Mouse (Mus musculus) ES-E14 (cell line): ENCODE data around the gene BC037034. TPM values are rescaled to one million over a fixed set of nuclear protein-coding genes. Genes with fewer than 3 reads are reported as not detected.

Experiments
- DNase-seq: peaks from one replicate; pipeline ENCODE4 v3.0.0-alpha.2; 2013; ENCODE audit warnings: low read depth, low spot score
- H3K27ac ChIP-seq: 2 replicates; pipeline ENCODE4 v1.5.1; 2012; ENCODE audit warnings: low read depth, mild to moderate bottlenecking, low read length, moderate library complexity, mixed read lengths; ENCODE audit not compliant: poor library complexity, insufficient read depth, severe bottlenecking
- H3K36me3 ChIP-seq: 2 replicates; pipeline ENCODE4 v1.6.1; 2012; ENCODE audit warnings: mild to moderate bottlenecking, low read length, moderate library complexity, mixed read lengths; ENCODE audit not compliant: control insufficient read depth, poor library complexity, insufficient read depth, severe bottlenecking
- H3K4me1 ChIP-seq, 2 experiments: fragments of 150-350 bp in 1 of 2; sonication (generic) in 1 of 2; 2 replicates each; pipeline ENCODE4 v1.6.1; 2012; ENCODE audit warnings: low read length in 2 of 2, mild to moderate bottlenecking in 1 of 2, mixed read lengths in 1 of 2; ENCODE audit not compliant: control insufficient read depth in 2 of 2, insufficient read depth in 2 of 2, poor library complexity in 1 of 2
- H3K4me3 ChIP-seq, 2 experiments: fragments of 150-350 bp in 1 of 2; sonication (generic) in 1 of 2; 2 replicates each; pipeline ENCODE4 v1.5.1; 2012; ENCODE audit warnings: low read length in 2 of 2, low read depth in 1 of 2, mild to moderate bottlenecking in 1 of 2, mixed read lengths in 1 of 2; ENCODE audit not compliant: insufficient read depth in 1 of 2, poor library complexity in 1 of 2, severe bottlenecking in 1 of 2
- H3K9ac ChIP-seq: 2 replicates; pipeline ENCODE4 v1.6.1; 2012; ENCODE audit warnings: low read depth, mild to moderate bottlenecking, low read length, mixed read lengths; ENCODE audit not compliant: poor library complexity, insufficient read depth, severe bottlenecking
- H3K9me3 ChIP-seq: fragments of 150-350 bp; sonication (generic); 2 replicates; pipeline ENCODE4 v1.6.1; 2012; ENCODE audit warnings: low read depth, mild to moderate bottlenecking, low read length; ENCODE audit not compliant: control insufficient read depth, insufficient read depth
- CHD2 ChIP-seq: IDR thresholded peaks from 2 replicates; pipeline ENCODE4 v1.6.1; 2014; ENCODE audit warnings: mild to moderate bottlenecking, low read depth, low read length, inconsistent platforms
- HCFC1 ChIP-seq: IDR thresholded peaks from 2 replicates; pipeline ENCODE4 v1.6.1; 2012; ENCODE audit warnings: low read length, inconsistent platforms, borderline replicate concordance; ENCODE audit not compliant: insufficient read depth
- MAFK ChIP-seq: IDR thresholded peaks from 2 replicates; pipeline ENCODE4 v1.6.1; 2014; ENCODE audit warnings: mild to moderate bottlenecking, low read depth, low read length, inconsistent platforms; ENCODE audit not compliant: insufficient read depth
- ZC3H11A ChIP-seq: IDR thresholded peaks from 2 replicates; pipeline ENCODE4 v1.6.1; 2012; ENCODE audit warnings: low read depth, mild to moderate bottlenecking, inconsistent platforms, low read length, borderline replicate concordance
- ZNF384 ChIP-seq: IDR thresholded peaks from 2 replicates; pipeline ENCODE4 v1.6.1; 2012; ENCODE audit warnings: low read depth, low read length, inconsistent platforms
- in situ Hi-C, 2 experiments: fragments of 600-800 bp; cut with MboI; formaldehyde crosslinking; loops; one replicate each; pipeline ENCODE4 v1.15.1; 2025; ENCODE audit warnings: low sequenced_read_pairs in 2 of 2, inconsistent platforms in 1 of 2; ENCODE audit not compliant: unreplicated experiment in 2 of 2
- total RNA-seq: library from RNA; depleted of rRNA; stranded (reverse); fragments of 300-350 nt; gene quantifications from 2 replicates; pipeline ENCODE4 v1.2.3, GENCODE M21; 2012

BC037034 gene
- total RNA-seq, 1 experiment, result 13.7 TPM

GRCm38 (mm10) chr5:138272409-138272923, 8.6 kb upstream of the BC037034 start, which contains the start of gene Gal3st4:
Gal3st4 (minus strand) TSS chr5:138272840.
- no peaks in the 10 kb centered on the region for H3K36me3 ChIP-seq
- 0 out of 2 replicates have a peak within 1 kb of the TSS, but pooled peaks have one; percentile 40 for H3K9ac ChIP-seq
- no peaks in the 10 kb centered on the region for H3K9me3 ChIP-seq
- H3K27ac ChIP-seq, result no peak within 1 kb of the TSS
- TF ChIP-seq MAFK (no peak), ZNF384 (no peak)
- DNase-seq, result no peak
- H3K4me3 ChIP-seq, result peak within 1 kb of the TSS; percentile 18 to 60; a peak in 3 of 4 replicates
- in situ Hi-C loops, result no loop called here
- H3K4me1 ChIP-seq, result peaks cover 2 to 4% of the 10 kb centered on the region in 2 experiments; a peak in 2 of 4 replicates

- no peak overlapping the region for H3K27ac ChIP-seq
- H3K4me1 ChIP-seq, result peaks cover 2 to 4% of the 10 kb centered on the region in 2 experiments; a peak in 2 of 4 replicates
- H3K9me3 ChIP-seq, result no peaks in the 10 kb centered on the region
- in situ Hi-C loops, result no loop called here
- H3K36me3 ChIP-seq, result no peaks in the 10 kb centered on the region
- no peak for DNase-seq
- TF ChIP-seq HCFC1 (no peak), ZNF384 (no peak), ZC3H11A (no peak), MAFK (no peak), CHD2 (no peak)
- H3K4me3 ChIP-seq, result no peak overlapping the region
- H3K9ac ChIP-seq, result no peak overlapping the region
Observed at GRCm38 (mm10) chr5:138271232-138271631, 7.4 kb upstream of the BC037034 start.

- H3K9ac ChIP-seq, result no peak overlapping the region
- DNase-seq, result no peak
- in situ Hi-C loops, result no loop called here
- H3K4me3 ChIP-seq, result no peak overlapping the region
- no peak overlapping the region for H3K27ac ChIP-seq
- TF ChIP-seq CHD2, result no peak
- TF ChIP-seq ZNF384, result no peak
- TF ChIP-seq ZC3H11A, result no peak
- no peaks in the 10 kb centered on the region for H3K4me1 ChIP-seq
- no peaks in the 10 kb centered on the region; the same call in 1 of the 2 replicates for H3K36me3 ChIP-seq
- no peaks in the 10 kb centered on the region for H3K9me3 ChIP-seq
Observed at GRCm38 (mm10) chr5:138268980-138269379, 5.1 kb upstream of the BC037034 start.

GRCm38 (mm10) chr5:138267114-138267513, 3.3 kb upstream of the BC037034 start:
- H3K9me3 ChIP-seq, result no peaks in the 10 kb centered on the region
- in situ Hi-C loops, result no loop called here
- H3K27ac ChIP-seq, result no peak overlapping the region
- H3K9ac ChIP-seq, result no peak overlapping the region
- peaks cover 1% of the 10 kb centered on the region; the same call in 1 of the 2 replicates for H3K36me3 ChIP-seq
- H3K4me3 ChIP-seq, result no peak overlapping the region
- H3K4me1 ChIP-seq, result peaks cover 0 to 3% of the 10 kb centered on the region in 2 experiments; a peak in 1 of 4 replicates
- TF ChIP-seq ZC3H11A (no peak), MAFK (no peak), HCFC1 (no peak), ZNF384 (no peak), CHD2 (no peak)
- no peak for DNase-seq

GRCm38 (mm10) chr5:138265712-138266111, 1.9 kb upstream of the BC037034 start:
- TF ChIP-seq MAFK, result no peak
- TF ChIP-seq CHD2, result no peak
- no peak for TF ChIP-seq ZC3H11A
- no peak for TF ChIP-seq ZNF384
- TF ChIP-seq HCFC1, result no peak
- in situ Hi-C loops, result no loop called here
- Histone ChIP-seq H3K9me3 (no peaks in the 10 kb centered on the region), H3K27ac (no peak overlapping the region), H3K36me3 (peaks cover 12% of the 10 kb centered on the region; the same call in 1 of the 2 replicates), H3K4me1 (peaks cover 0 to 3% of the 10 kb centered on the region in 2 experiments; a peak in 1 of 4 replicates), H3K9ac (no peak overlapping the region), H3K4me3 (no peak overlapping the region)
- no peak for DNase-seq
